Mouse (Mus musculus): ENCODE measurements around the gene Prkce.
A peak's percentile ranks its signal among the peaks of the same experiment; 100 is the strongest.

The Prkce gene

GRCm38 (mm10) chr17:86226198-86226597, 58.6 kb downstream of the Prkce start:
- no peak for DNase-seq

GRCm38 (mm10) chr17:86226635-86227034, 59.0 kb downstream of the Prkce start:
- no peak for DNase-seq

- DNase-seq = no peak
These were observed 59.8 kb downstream of the Prkce start for GRCm38 (mm10) chr17:86227389-86227788.

- DNase-seq = no peak
These were observed 61.3 kb downstream of the Prkce start for GRCm38 (mm10) chr17:86228850-86229249.

- DNase-seq = no peak
These were observed 62.6 kb downstream of the Prkce start for GRCm38 (mm10) chr17:86230141-86230633.

- peak in 1 of 2 experiments; percentile 10 for DNase-seq
These were observed 64.2 kb downstream of the Prkce start for GRCm38 (mm10) chr17:86231741-86232179.

GRCm38 (mm10) chr17:86232248-86232647, 64.7 kb downstream of the Prkce start:
- DNase-seq = no peak

GRCm38 (mm10) chr17:86234587-86235150, 67.1 kb downstream of the Prkce start:
- no peak for DNase-seq

GRCm38 (mm10) chr17:86236026-86236712, 68.6 kb downstream of the Prkce start:
- DNase-seq = no peak

GRCm38 (mm10) chr17:86236861-86237763, 69.5 kb downstream of the Prkce start:
- DNase-seq = no peak

GRCm38 (mm10) chr17:86242291-86242690, 74.7 kb downstream of the Prkce start:
- peak; percentile 32 to 52 for DNase-seq

GRCm38 (mm10) chr17:86243109-86243527, 75.5 kb downstream of the Prkce start:
- peak; percentile 54 to 59 for DNase-seq

- DNase-seq = no peak
These were observed 76.8 kb downstream of the Prkce start for GRCm38 (mm10) chr17:86244397-86244796.

GRCm38 (mm10) chr17:86248832-86249231, 81.2 kb downstream of the Prkce start:
- DNase-seq = no peak

- no peak for DNase-seq
These were observed 82.2 kb downstream of the Prkce start for GRCm38 (mm10) chr17:86249499-86250405.

GRCm38 (mm10) chr17:86250406-86250905, 82.9 kb downstream of the Prkce start:
- no peak for DNase-seq

GRCm38 (mm10) chr17:86253884-86254283, 86.3 kb downstream of the Prkce start:
- no peak for DNase-seq

- no peak for DNase-seq
These were observed 86.7 kb downstream of the Prkce start for GRCm38 (mm10) chr17:86254285-86254684.

GRCm38 (mm10) chr17:86254978-86255377, 87.4 kb downstream of the Prkce start:
- peak in 1 of 2 experiments; percentile 23 for DNase-seq

- DNase-seq = no peak
These were observed 89.1 kb downstream of the Prkce start for GRCm38 (mm10) chr17:86256730-86257131.

GRCm38 (mm10) chr17:86261067-86261466, 93.5 kb downstream of the Prkce start:
- DNase-seq = no peak

Data from B cell, adult 2 months (primary cell).